Mouse (Mus musculus): ENCODE measurements around the gene Olfr247. TPM values are rescaled to one million over a fixed set of nuclear protein-coding genes. Genes with fewer than 3 reads are reported as not detected.
"Not testable (repeated sequence)": the region's sequence is repeated elsewhere in the genome, so short reads cannot be mapped to it uniquely, and the experiment has no call there.

The Olfr247 gene
- polyA plus RNA-seq (2015; fragmentation: Nextera tagmentation; extraction: Ambion mirVana): not detected in 2 replicates

GRCm38 (mm10) chr10:129976040-129976439 is at the start of gene Olfr247:
Gene Olfr247 (minus strand): TSS chr10:129976140.
- WGBS: no CpG with 5 or more reads among the region's 2 CpGs
- not testable (repeated sequence) for H3K4me1 ChIP-seq; H3K4me3 ChIP-seq; H3K36me3 ChIP-seq; ATAC-seq (ENCODE audit: borderline replicate concordance, extremely low read depth, low FRiP score, low TSS enrichment); H3K9me3 ChIP-seq; H3K4me2 ChIP-seq; H3K9ac ChIP-seq; H3K27me3 ChIP-seq; H3K27ac ChIP-seq

GRCm38 (mm10) chr10:130012321-130012720 is 36.4 kb upstream of the Olfr247 start, which contains the start of gene Olfr820:
Gene Olfr820 (plus strand): TSS chr10:130012621.
- Histone ChIP-seq H3K36me3 (no peaks in the 10 kb centered on the region), H3K4me1 (no peaks in the 10 kb centered on the region), H3K9me3 (no peaks in the 10 kb centered on the region), H3K27me3 (no peaks in the 10 kb centered on the region), H3K9ac (no peak within 1 kb of the TSS), H3K4me2 (no peak within 1 kb of the TSS), H3K27ac (no peak within 1 kb of the TSS), H3K4me3 (no peak within 1 kb of the TSS)
- no peak for ATAC-seq (ENCODE audit: borderline replicate concordance, extremely low read depth, low FRiP score, low TSS enrichment)

DNA sequence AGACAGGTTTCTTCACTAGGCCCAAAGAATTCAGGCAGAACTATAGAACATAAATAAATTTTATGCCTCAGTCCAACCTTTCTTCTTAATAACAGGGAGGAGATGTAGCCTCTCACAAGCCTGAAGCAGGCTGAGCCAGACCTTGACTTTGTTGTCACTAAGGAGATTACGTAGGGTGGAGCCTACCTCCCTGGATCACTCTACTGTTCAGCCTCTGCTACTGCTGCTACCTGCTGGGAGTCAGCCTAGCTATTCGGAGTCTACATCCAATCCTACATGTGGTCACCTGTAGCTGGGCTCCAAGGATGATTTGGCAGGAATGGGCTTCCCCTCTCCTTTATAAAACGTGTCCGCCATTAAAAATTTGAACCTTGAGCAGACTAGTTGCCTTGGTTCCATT is 29.4 kb upstream of the Olfr247 start:
- ATAC-seq (ENCODE audit: borderline replicate concordance, extremely low read depth, low FRiP score, low TSS enrichment); H3K4me2 ChIP-seq; H3K27ac ChIP-seq; H3K9me3 ChIP-seq; H3K36me3 ChIP-seq; H3K4me1 ChIP-seq; H3K27me3 ChIP-seq; H3K4me3 ChIP-seq; H3K9ac ChIP-seq: not testable (repeated sequence)
- 80% methylated on average over 4 of the region's 4 CpGs for WGBS

GRCm38 (mm10) chr10:130004104-130004503 is 28.2 kb upstream of the Olfr247 start:
- not testable (repeated sequence) for H3K27ac ChIP-seq; H3K27me3 ChIP-seq; H3K4me3 ChIP-seq; H3K9me3 ChIP-seq; H3K4me2 ChIP-seq; H3K4me1 ChIP-seq; H3K9ac ChIP-seq; ATAC-seq (ENCODE audit: borderline replicate concordance, extremely low read depth, low FRiP score, low TSS enrichment); H3K36me3 ChIP-seq
- WGBS: 82% methylated on average over 4 of the region's 4 CpGs

DNA sequence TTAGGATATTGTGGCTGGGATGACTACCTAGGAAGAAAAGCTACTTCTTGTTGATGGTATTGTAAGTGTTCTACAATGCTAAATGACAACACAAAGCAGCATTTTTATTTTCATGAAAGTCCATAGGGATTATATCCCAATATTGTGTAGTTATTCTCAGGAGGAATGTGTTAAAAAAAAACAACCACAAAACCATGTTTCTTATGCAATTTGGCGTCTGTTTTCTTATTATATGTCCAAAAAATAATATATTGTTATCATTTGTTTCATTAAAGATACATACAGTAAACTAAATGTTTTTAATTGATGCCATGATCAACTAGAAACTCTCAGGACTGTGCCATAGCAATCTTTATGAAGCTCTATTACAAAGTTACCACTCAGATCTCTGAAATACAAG is 9.0 kb upstream of the Olfr247 start, which contains the start of gene Gm10310:
TSS of gene Gm10310 (minus strand) at position 101 of the 400 bp plus-strand sequence.
- H3K4me3 ChIP-seq; H3K9me3 ChIP-seq; H3K27ac ChIP-seq; H3K4me1 ChIP-seq; ATAC-seq (ENCODE audit: borderline replicate concordance, extremely low read depth, low FRiP score, low TSS enrichment); H3K36me3 ChIP-seq; H3K9ac ChIP-seq; H3K4me2 ChIP-seq; H3K27me3 ChIP-seq: not testable (repeated sequence)
- no CpG with 5 or more reads among the region's 1 CpGs for WGBS

DNA sequence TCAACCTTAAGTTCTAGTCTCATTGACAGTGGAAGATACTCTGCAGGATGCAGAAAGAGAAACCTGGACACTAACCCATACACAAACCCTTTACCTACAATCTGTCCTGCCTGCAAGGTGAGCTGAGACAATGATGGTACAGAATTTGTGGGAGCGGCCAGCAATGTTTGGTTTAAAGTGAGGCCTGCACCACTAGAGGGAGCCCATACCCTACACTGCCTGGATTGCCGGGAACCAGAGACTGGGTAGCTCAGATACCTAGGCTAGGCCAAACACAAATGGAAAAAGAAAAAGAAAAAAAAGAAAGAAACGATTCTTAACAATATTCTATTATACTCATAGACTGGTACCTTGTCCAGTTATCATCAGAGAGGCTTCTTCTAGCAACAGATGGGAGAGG is 5.9 kb upstream of the Olfr247 start:
- not testable (repeated sequence) for H3K4me3 ChIP-seq; ATAC-seq (ENCODE audit: borderline replicate concordance, extremely low read depth, low FRiP score, low TSS enrichment); H3K4me2 ChIP-seq; H3K9me3 ChIP-seq; H3K36me3 ChIP-seq; H3K4me1 ChIP-seq; H3K27ac ChIP-seq; H3K27me3 ChIP-seq; H3K9ac ChIP-seq
- no CpG with 5 or more reads among the region's 3 CpGs for WGBS

DNA sequence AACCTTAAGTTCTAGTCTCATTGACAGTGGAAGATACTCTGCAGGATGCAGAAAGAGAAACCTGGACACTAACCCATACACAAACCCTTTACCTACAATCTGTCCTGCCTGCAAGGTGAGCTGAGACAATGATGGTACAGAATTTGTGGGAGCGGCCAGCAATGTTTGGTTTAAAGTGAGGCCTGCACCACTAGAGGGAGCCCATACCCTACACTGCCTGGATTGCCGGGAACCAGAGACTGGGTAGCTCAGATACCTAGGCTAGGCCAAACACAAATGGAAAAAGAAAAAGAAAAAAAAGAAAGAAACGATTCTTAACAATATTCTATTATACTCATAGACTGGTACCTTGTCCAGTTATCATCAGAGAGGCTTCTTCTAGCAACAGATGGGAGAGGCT is 2.9 kb downstream of the Olfr247 start:
- WGBS: no CpG with 5 or more reads among the region's 3 CpGs
- H3K36me3 ChIP-seq; H3K27ac ChIP-seq; H3K9me3 ChIP-seq; H3K27me3 ChIP-seq; H3K9ac ChIP-seq; H3K4me3 ChIP-seq; H3K4me1 ChIP-seq; ATAC-seq (ENCODE audit: borderline replicate concordance, extremely low read depth, low FRiP score, low TSS enrichment); H3K4me2 ChIP-seq: not testable (repeated sequence)

DNA sequence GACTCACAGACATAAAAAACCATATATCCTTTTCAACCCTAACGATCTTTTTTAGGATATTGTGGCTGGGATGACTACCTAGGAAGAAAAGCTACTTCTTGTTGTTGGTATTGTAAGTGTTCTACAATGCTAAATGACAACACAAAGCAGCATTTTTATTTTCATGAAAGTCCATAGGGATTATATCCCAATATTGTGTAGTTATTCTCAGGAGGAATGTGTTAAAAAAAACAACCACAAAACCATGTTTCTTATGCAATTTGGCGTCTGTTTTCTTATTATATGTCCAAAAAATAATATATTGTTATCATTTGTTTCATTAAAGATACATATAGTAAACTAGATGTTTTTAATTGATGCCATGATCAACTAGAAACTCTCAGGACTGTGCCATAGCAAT is 8.8 kb downstream of the Olfr247 start, which contains the start of gene Olfr819:
TSS of gene Olfr819 (minus strand) at position 101 of the 400 bp plus-strand sequence.
- not testable (repeated sequence) for H3K27ac ChIP-seq; H3K27me3 ChIP-seq; H3K4me1 ChIP-seq; H3K9ac ChIP-seq; H3K36me3 ChIP-seq; H3K4me3 ChIP-seq; H3K4me2 ChIP-seq; H3K9me3 ChIP-seq; ATAC-seq (ENCODE audit: borderline replicate concordance, extremely low read depth, low FRiP score, low TSS enrichment)
- 78% methylated on average over 2 of the region's 2 CpGs for WGBS

GRCm38 (mm10) chr10:129966232-129966631 is 9.7 kb downstream of the Olfr247 start:
- not testable (repeated sequence) for H3K27me3 ChIP-seq; H3K9me3 ChIP-seq; H3K4me2 ChIP-seq; H3K4me3 ChIP-seq; H3K4me1 ChIP-seq; H3K36me3 ChIP-seq; H3K9ac ChIP-seq; ATAC-seq (ENCODE audit: borderline replicate concordance, extremely low read depth, low FRiP score, low TSS enrichment); H3K27ac ChIP-seq
- 96% methylated on average over 2 of the region's 3 CpGs for WGBS

- WGBS: 93% methylated on average over 2 of the region's 2 CpGs
- H3K36me3 ChIP-seq: no peaks in the 10 kb centered on the region
- no peak within 1 kb of the TSS for H3K27ac ChIP-seq
- no peaks in the 10 kb centered on the region for H3K4me1 ChIP-seq
- H3K4me2 ChIP-seq: no peak within 1 kb of the TSS
- no peaks in the 10 kb centered on the region for H3K9me3 ChIP-seq
- no peak for ATAC-seq (ENCODE audit: borderline replicate concordance, extremely low read depth, low FRiP score, low TSS enrichment)
- no peak within 1 kb of the TSS for H3K9ac ChIP-seq
- no peak within 1 kb of the TSS for H3K4me3 ChIP-seq
- no peaks in the 10 kb centered on the region for H3K27me3 ChIP-seq
Measured at GRCm38 (mm10) chr10:129949000-129949399, 26.9 kb downstream of the Olfr247 start, which contains the start of gene Olfr818. Gene Olfr818 (minus strand): TSS chr10:129949100.

Other genes with a start within 250 kb of the Olfr247 start
- not detected in 2 replicates for gene Olfr805, start 246.8 kb downstream of the Olfr247 start, polyA plus RNA-seq (2015; fragmentation: Nextera tagmentation; extraction: Ambion mirVana)
- gene Olfr806, start 234.2 kb downstream of the Olfr247 start, polyA plus RNA-seq (2015; fragmentation: Nextera tagmentation; extraction: Ambion mirVana): not detected in 2 replicates
- gene Olfr807, start 218.3 kb downstream of the Olfr247 start, polyA plus RNA-seq (2015; fragmentation: Nextera tagmentation; extraction: Ambion mirVana): not detected in 2 replicates
- not detected in 2 replicates for gene Olfr808, start 210.7 kb downstream of the Olfr247 start, polyA plus RNA-seq (2015; fragmentation: Nextera tagmentation; extraction: Ambion mirVana)
- gene Olfr809, start 201.5 kb downstream of the Olfr247 start, polyA plus RNA-seq (2015; fragmentation: Nextera tagmentation; extraction: Ambion mirVana): not detected in 2 replicates
- gene Olfr810, start 181.2 kb downstream of the Olfr247 start, polyA plus RNA-seq (2015; fragmentation: Nextera tagmentation; extraction: Ambion mirVana): not detected in 2 replicates
- gene Olfr811, start 171.7 kb downstream of the Olfr247 start, polyA plus RNA-seq (2015; fragmentation: Nextera tagmentation; extraction: Ambion mirVana): not detected in 2 replicates
- not detected in 2 replicates for gene Olfr812, start 130.0 kb downstream of the Olfr247 start, polyA plus RNA-seq (2015; fragmentation: Nextera tagmentation; extraction: Ambion mirVana)
- gene Olfr813, start 120.8 kb downstream of the Olfr247 start, polyA plus RNA-seq (2015; fragmentation: Nextera tagmentation; extraction: Ambion mirVana): not detected in 2 replicates
- gene Olfr814, start 96.3 kb downstream of the Olfr247 start, polyA plus RNA-seq (2015; fragmentation: Nextera tagmentation; extraction: Ambion mirVana): not detected in 2 replicates
- gene Olfr815, start 70.3 kb downstream of the Olfr247 start, polyA plus RNA-seq (2015; fragmentation: Nextera tagmentation; extraction: Ambion mirVana): not detected in 2 replicates
- gene Olfr816, start 60.5 kb downstream of the Olfr247 start, polyA plus RNA-seq (2015; fragmentation: Nextera tagmentation; extraction: Ambion mirVana): not detected in 2 replicates
- gene Olfr818, start 27.0 kb downstream of the Olfr247 start, polyA plus RNA-seq (2015; fragmentation: Nextera tagmentation; extraction: Ambion mirVana): not detected in 2 replicates
- not detected in 2 replicates for gene Olfr819, start 8.9 kb downstream of the Olfr247 start, polyA plus RNA-seq (2015; fragmentation: Nextera tagmentation; extraction: Ambion mirVana)
- gene Gm10310, start 8.9 kb upstream of the Olfr247 start, polyA plus RNA-seq (2015; fragmentation: Nextera tagmentation; extraction: Ambion mirVana): not detected in 2 replicates
- gene Olfr820, start 36.5 kb upstream of the Olfr247 start, polyA plus RNA-seq (2015; fragmentation: Nextera tagmentation; extraction: Ambion mirVana): not detected in 2 replicates
- not detected in 2 replicates for gene Olfr821, start 54.2 kb upstream of the Olfr247 start, polyA plus RNA-seq (2015; fragmentation: Nextera tagmentation; extraction: Ambion mirVana)
- not detected in 2 replicates for gene Olfr822, start 95.1 kb upstream of the Olfr247 start, polyA plus RNA-seq (2015; fragmentation: Nextera tagmentation; extraction: Ambion mirVana)
- not detected in 2 replicates for gene Olfr823, start 139.2 kb upstream of the Olfr247 start, polyA plus RNA-seq (2015; fragmentation: Nextera tagmentation; extraction: Ambion mirVana)
- gene Olfr824, start 153.9 kb upstream of the Olfr247 start, polyA plus RNA-seq (2015; fragmentation: Nextera tagmentation; extraction: Ambion mirVana): not detected in 2 replicates
- gene Olfr825, start 190.6 kb upstream of the Olfr247 start, polyA plus RNA-seq (2015; fragmentation: Nextera tagmentation; extraction: Ambion mirVana): not detected in 2 replicates
- gene Olfr826, start 208.0 kb upstream of the Olfr247 start, polyA plus RNA-seq (2015; fragmentation: Nextera tagmentation; extraction: Ambion mirVana): not detected in 2 replicates
- not detected in 2 replicates for gene Olfr827, start 238.3 kb upstream of the Olfr247 start, polyA plus RNA-seq (2015; fragmentation: Nextera tagmentation; extraction: Ambion mirVana)

Data from lung, embryonic 15.5 days (tissue).